Mouse (Mus musculus) thymus, adult 2 months (tissue): Measurements from ENCODE around the gene Rassf6. TPM values are rescaled to one million over a fixed set of nuclear protein-coding genes. Genes with fewer than 3 reads are reported as not detected.

Source experiments
- DNase-seq: peaks from one replicate; pipeline ENCODE4 v3.0.0; 2021
- H3K27ac ChIP-seq: fragments of 200-500 bp; 2 replicates; pipeline ENCODE4 v1.5.1; 2012; ENCODE audit warnings: low read length, control low read depth; ENCODE audit not compliant: control insufficient read depth, insufficient read depth
- H3K27me3 ChIP-seq: fragments of 200-500 bp; 2 replicates; pipeline ENCODE4 v1.6.1; 2012; ENCODE audit warnings: mild to moderate bottlenecking, low read length, moderate library complexity, mixed read lengths; ENCODE audit not compliant: control insufficient read depth, insufficient read depth
- H3K36me3 ChIP-seq: fragments of 200-500 bp; 2 replicates; pipeline ENCODE4 v1.6.1; 2012; ENCODE audit warnings: mild to moderate bottlenecking, low read length, moderate library complexity; ENCODE audit not compliant: control insufficient read depth, insufficient read depth
- H3K4me1 ChIP-seq: fragments of 200-500 bp; replicated peaks from 2 replicates; pipeline ENCODE4 v1.6.1; 2012; ENCODE audit warnings: low read length; ENCODE audit not compliant: control insufficient read depth, insufficient read depth
- H3K4me3 ChIP-seq: fragments of 200-500 bp; 2 replicates; pipeline ENCODE4 v1.5.1; 2012; ENCODE audit warnings: mild to moderate bottlenecking, low read length, control low read depth, moderate library complexity; ENCODE audit not compliant: control insufficient read depth, insufficient read depth
- CTCF ChIP-seq: fragments of 200-500 bp; IDR thresholded peaks from 2 replicates; pipeline ENCODE4 v1.5.1; 2012; ENCODE audit warnings: mild to moderate bottlenecking, control low read depth, low read length, moderate library complexity, borderline replicate concordance; ENCODE audit not compliant: control insufficient read depth, poor library complexity, insufficient read depth; ENCODE audit errors: extremely low read depth
- POLR2A ChIP-seq: fragments of 200-500 bp; IDR thresholded peaks from 2 replicates; pipeline ENCODE4 v1.6.1; 2012; ENCODE audit warnings: mild to moderate bottlenecking, low read length, control low read depth, moderate library complexity; ENCODE audit not compliant: control insufficient read depth, poor library complexity, insufficient read depth; ENCODE audit errors: extremely low read depth
- WGBS: fragments of 180-500 bp; shearing (Covaris S2); methylation state at CpG from one replicate; pipeline ENCODE4 v1.1.7; 2018; 5-methylcytosine and 5-hydroxymethylcytosine counted together
- polyA plus RNA-seq: library from polyadenylated mRNA; depleted of rRNA; stranded (reverse); fragments of >200 nt; gene quantifications from 2 replicates; pipeline ENCODE4 v1.2.3, GENCODE M21; 2012

Rassf6 gene
- polyA plus RNA-seq, 1 experiment: 2.0 TPM

DNA sequence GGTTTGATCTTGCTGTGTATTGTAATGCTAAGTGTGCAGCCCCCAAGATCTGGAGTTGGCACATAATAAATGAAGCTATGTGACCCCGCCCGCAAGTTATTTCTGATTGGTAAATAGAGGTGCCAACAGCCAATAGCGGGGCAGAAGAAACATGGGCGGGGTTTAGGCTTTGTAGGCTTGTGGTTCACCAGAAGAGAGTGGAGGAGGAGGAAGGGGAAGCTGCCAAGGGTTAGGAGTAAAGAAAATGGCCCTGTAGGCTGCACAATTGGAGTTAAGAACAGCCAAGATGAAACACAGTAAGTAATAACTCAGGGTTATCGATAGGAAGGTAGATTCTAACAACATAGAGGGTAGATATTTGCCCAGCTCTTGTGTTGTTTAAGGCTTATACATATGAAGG lies 53.9 kb downstream of the Rassf6 start:
- Histone ChIP-seq H3K4me1 (0 out of 2 replicates have a peak, but pooled peaks cover 3% of the 10 kb centered on the region), H3K27ac (no peak overlapping the region), H3K36me3 (no peaks in the 10 kb centered on the region), H3K4me3 (no peak overlapping the region), H3K27me3 (no peaks in the 10 kb centered on the region)
- DNase-seq: no peak
- 81% methylated on average over 5 of the region's 5 CpGs for WGBS
- TF ChIP-seq CTCF (no peak), POLR2A (no peak)

DNA sequence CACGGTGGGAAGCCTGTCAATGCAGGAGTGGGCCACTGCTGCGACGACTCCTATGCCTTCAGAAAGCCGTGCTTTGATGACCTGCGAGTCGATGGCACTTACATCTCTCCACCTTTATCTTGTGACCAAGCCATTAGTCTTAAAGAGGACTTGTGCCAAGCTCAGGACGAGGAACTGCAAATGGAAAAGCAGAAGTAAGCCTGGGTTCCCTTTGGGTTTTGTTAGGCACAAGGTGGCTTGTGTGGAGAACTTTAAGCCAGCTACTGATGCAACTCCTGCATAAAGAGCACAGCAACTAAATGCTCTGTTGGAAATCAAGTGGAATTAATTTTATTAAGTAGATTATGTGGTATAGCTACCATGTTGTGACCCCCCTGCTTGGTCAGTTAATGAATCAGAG lies 55.7 kb downstream of the Rassf6 start:
- Histone ChIP-seq H3K4me3 (no peak overlapping the region), H3K27ac (no peak overlapping the region), H3K4me1 (0 out of 2 replicates have a peak, but pooled peaks cover 3% of the 10 kb centered on the region), H3K36me3 (no peaks in the 10 kb centered on the region), H3K27me3 (no peaks in the 10 kb centered on the region)
- no peak for DNase-seq
- 74% methylated on average over 7 of the region's 7 CpGs for WGBS
- TF ChIP-seq POLR2A (no peak), CTCF (no peak)

DNA sequence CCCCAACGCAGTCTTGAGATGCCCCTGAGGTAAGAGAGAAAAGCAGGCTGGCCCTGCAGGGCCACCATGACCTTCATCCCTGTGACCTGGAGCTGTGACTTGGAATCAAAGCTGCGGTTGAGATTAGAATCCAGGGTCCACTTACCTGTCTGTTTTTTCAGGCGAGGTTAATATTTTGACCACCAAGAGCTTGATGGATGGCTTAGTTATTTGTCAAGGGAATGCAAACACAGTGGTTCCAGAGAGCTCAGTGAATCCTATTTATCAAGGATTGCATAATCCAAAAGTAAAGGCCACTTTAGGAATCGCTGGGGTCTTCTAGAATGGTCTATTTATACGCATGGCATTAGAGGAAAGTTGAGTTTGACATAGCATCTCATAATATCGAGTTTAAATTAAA lies 58.3 kb downstream of the Rassf6 start:
- DNase-seq: no peak
- Histone ChIP-seq H3K36me3 (no peaks in the 10 kb centered on the region), H3K27me3 (no peaks in the 10 kb centered on the region), H3K4me1 (no peaks in the 10 kb centered on the region), H3K4me3 (no peak overlapping the region), H3K27ac (no peak overlapping the region)
- 96% methylated on average over 6 of the region's 6 CpGs for WGBS
- no peak for TF ChIP-seq CTCF
- TF ChIP-seq POLR2A: no peak

GRCm38 (mm10) chr5:90579556-90579955 lies 60.9 kb downstream of the Rassf6 start:
- no peaks in the 10 kb centered on the region for H3K36me3 ChIP-seq
- TF ChIP-seq POLR2A: no peak
- TF ChIP-seq CTCF: no peak
- 93% methylated on average over 9 of the region's 9 CpGs for WGBS
- H3K4me3 ChIP-seq: no peak overlapping the region
- H3K27ac ChIP-seq: no peak overlapping the region
- no peaks in the 10 kb centered on the region for H3K4me1 ChIP-seq
- no peak for DNase-seq
- no peaks in the 10 kb centered on the region for H3K27me3 ChIP-seq

- Histone ChIP-seq H3K4me1 (no peaks in the 10 kb centered on the region), H3K27me3 (no peaks in the 10 kb centered on the region), H3K4me3 (no peak overlapping the region), H3K27ac (no peak overlapping the region), H3K36me3 (no peaks in the 10 kb centered on the region)
- WGBS: 94% methylated on average over 9 of the region's 9 CpGs
- no peak for DNase-seq
- TF ChIP-seq POLR2A: no peak
These were observed 62.7 kb downstream of the Rassf6 start for GRCm38 (mm10) chr5:90577751-90578150.

DNA sequence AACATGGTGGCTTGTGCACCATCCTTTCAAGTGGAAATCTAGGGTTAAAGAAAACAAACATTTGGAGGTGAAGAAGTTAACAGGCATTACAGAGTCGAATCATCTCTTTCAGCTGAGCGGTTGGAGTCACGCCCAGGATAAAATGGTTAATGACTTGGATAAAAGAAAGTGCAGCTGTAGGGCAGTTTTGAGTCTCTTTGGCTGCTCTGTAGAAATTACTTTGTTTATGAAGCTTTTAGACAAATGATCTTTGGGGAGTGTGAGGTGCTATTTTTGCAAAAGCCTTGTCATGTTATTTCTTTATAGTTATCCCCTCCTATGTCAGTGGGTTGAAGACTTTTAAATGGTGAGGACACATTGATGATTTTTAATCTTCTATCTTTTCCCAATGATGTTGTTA lies 69.2 kb downstream of the Rassf6 start:
- H3K4me3 ChIP-seq: no peak overlapping the region
- H3K27me3 ChIP-seq: no peaks in the 10 kb centered on the region
- H3K36me3 ChIP-seq: no peaks in the 10 kb centered on the region
- TF ChIP-seq CTCF: no peak
- no peak for TF ChIP-seq POLR2A
- DNase-seq: no peak
- H3K27ac ChIP-seq: no peak overlapping the region
- no peaks in the 10 kb centered on the region for H3K4me1 ChIP-seq
- WGBS: 85% methylated on average over 3 of the region's 3 CpGs

DNA sequence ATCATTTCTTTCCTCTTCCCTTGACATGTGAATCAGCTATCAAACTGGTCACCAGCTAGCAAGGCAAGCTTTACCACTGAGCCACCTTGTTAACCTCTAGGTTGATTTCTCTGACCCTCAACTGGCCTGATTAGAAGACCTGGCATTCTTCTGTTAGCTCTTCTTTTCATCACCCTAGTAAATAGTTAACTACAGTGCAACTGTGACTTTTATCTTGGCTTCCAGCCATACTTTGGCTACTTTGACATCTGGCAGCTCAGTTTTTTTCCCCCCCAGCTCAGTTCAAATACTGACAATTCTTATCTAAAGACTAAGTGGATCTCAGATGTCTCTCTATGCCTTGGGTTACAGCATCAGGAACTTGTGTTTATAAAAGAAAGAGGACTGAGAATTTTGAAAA lies 72.1 kb downstream of the Rassf6 start:
- TF ChIP-seq POLR2A: no peak
- no peak for TF ChIP-seq CTCF
- no peak overlapping the region for H3K4me3 ChIP-seq
- no peaks in the 10 kb centered on the region for H3K36me3 ChIP-seq
- H3K27me3 ChIP-seq: no peaks in the 10 kb centered on the region
- no peak overlapping the region for H3K27ac ChIP-seq
- H3K4me1 ChIP-seq: no peaks in the 10 kb centered on the region
- no peak for DNase-seq
